Mouse (Mus musculus): ENCODE results near the gene Tnfsf13.
"Not testable (repeated sequence)": the region's sequence is repeated elsewhere in the genome, so short reads cannot be mapped to it uniquely, and the experiment has no call there.

GRCm38 (mm10) chr11:69703381-69703780 is 17.8 kb upstream of the Tnfsf13 start:
- not testable (repeated sequence) for TF ChIP-seq POLR2A (IDR thresholded peaks at IDR 0.05; ENCODE audit: borderline replicate concordance, extremely low read depth, insufficient read depth, insufficient read length, poor library complexity, severe bottlenecking); CTCF (IDR thresholded peaks at IDR 0.05; ENCODE audit: borderline replicate concordance, extremely low read depth, insufficient read depth, insufficient read length)
